Mouse (Mus musculus): ENCODE data around the gene Jam3. TPM values are rescaled to one million over a fixed set of nuclear protein-coding genes. Genes with fewer than 3 reads are reported as not detected.
A peak's percentile ranks its signal among the peaks of the same experiment; 100 is the strongest.

The Jam3 gene
- total and polyA plus RNA-seq, 3 experiments, result 0.43 TPM; not detected in 2

GRCm38 (mm10) chr9:27135372-27135771 is 19.8 kb downstream of the Jam3 start:
- no peak overlapping the region for H3K4me3 ChIP-seq (ENCODE audit: control insufficient read depth in 1 of 2, insufficient read depth in 1 of 2, low read depth in 2 of 2, low read length in 2 of 2)
- no peak overlapping the region for H3K9ac ChIP-seq (ENCODE audit: control insufficient read depth, low read depth, low read length, poor library complexity, severe bottlenecking)
- H3K27ac ChIP-seq (ENCODE audit: control insufficient read depth, low read depth, low read length), result no peak overlapping the region
- H3K9me3 ChIP-seq (replicated peaks; ENCODE audit: insufficient read depth, low read length), result no peaks in the 10 kb centered on the region
- DNase-seq (ENCODE audit: low read depth, low spot score), result no peak
- peaks cover 0 to 1% of the 10 kb centered on the region in 2 experiments; a peak in 1 of 4 replicates for H3K27me3 ChIP-seq (ENCODE audit: control insufficient read depth in 1 of 2, insufficient read depth in 2 of 2, low read length in 2 of 2)
- H3K36me3 ChIP-seq (ENCODE audit: control insufficient read depth in 1 of 2, insufficient read depth in 2 of 2, low read length in 2 of 2), result no peaks in the 10 kb centered on the region
- no peaks in the 10 kb centered on the region for H3K79me2 ChIP-seq (ENCODE audit: control insufficient read depth, insufficient read depth, low read length, poor library complexity)
- H3K4me1 ChIP-seq (ENCODE audit: control insufficient read depth in 1 of 2, insufficient read depth in 2 of 2, low read length in 2 of 2), result no peaks in the 10 kb centered on the region
- TF ChIP-seq GABPA (IDR thresholded peaks at IDR 0.05; ENCODE audit: low read depth, low read length), result no peak

- TF ChIP-seq POLR2AphosphoS2 (IDR thresholded peaks at IDR 0.05; ENCODE audit: low read length) (no peak), TCF12 (IDR thresholded peaks at IDR 0.05; ENCODE audit: low read depth, low read length) (no peak), ZNF384 (IDR thresholded peaks at IDR 0.05; ENCODE audit: low read depth, low read length) (no peak), E2F4 (IDR thresholded peaks at IDR 0.05; ENCODE audit: borderline replicate concordance, low read depth, low read length) (no peak), ZKSCAN1 (IDR thresholded peaks at IDR 0.05; ENCODE audit: low read depth, low read length) (no peak), BHLHE40 (IDR thresholded peaks at IDR 0.05; ENCODE audit: borderline replicate concordance, low read depth, low read length) (no peak), CTCF (IDR thresholded peaks at IDR 0.05 in 2 of 3, conservative IDR thresholded peaks at IDR 0.05 in 1 of 3; ENCODE audit: control insufficient read depth in 1 of 3, insufficient read depth in 1 of 3, low read depth in 2 of 3, low read length in 3 of 3, poor library complexity in 1 of 3, severe bottlenecking in 1 of 3) (peak in 2 of 3 experiments; percentile 41 to 42; a peak in 4 of 6 replicates), UBTF (IDR thresholded peaks at IDR 0.05; ENCODE audit: borderline replicate concordance, insufficient read depth, low read depth, low read length) (no peak), CHD2 (IDR thresholded peaks at IDR 0.05; ENCODE audit: low read length) (no peak), KAT2A (conservative IDR thresholded peaks at IDR 0.05; ENCODE audit: low read depth, low read length) (no peak), ETS1 (IDR thresholded peaks at IDR 0.05; ENCODE audit: low read depth, low read length) (no peak), SMC3 (IDR thresholded peaks at IDR 0.05; ENCODE audit: low read depth, low read length) (peak; percentile 36), RCOR1 (IDR thresholded peaks at IDR 0.05; ENCODE audit: low read depth, low read length) (no peak)
- no peak overlapping the region for H3K4me3 ChIP-seq (ENCODE audit: control insufficient read depth in 1 of 2, insufficient read depth in 1 of 2, low read depth in 2 of 2, low read length in 2 of 2)
- H3K36me3 ChIP-seq (ENCODE audit: control insufficient read depth in 1 of 2, insufficient read depth in 2 of 2, low read length in 2 of 2), result no peaks in the 10 kb centered on the region
- no peaks in the 10 kb centered on the region for H3K9me3 ChIP-seq (replicated peaks; ENCODE audit: insufficient read depth, low read length)
- no peaks in the 10 kb centered on the region for H3K79me2 ChIP-seq (ENCODE audit: control insufficient read depth, insufficient read depth, low read length, poor library complexity)
- H3K4me1 ChIP-seq (ENCODE audit: control insufficient read depth in 1 of 2, insufficient read depth in 2 of 2, low read length in 2 of 2), result no peaks in the 10 kb centered on the region
- no peak overlapping the region for H3K9ac ChIP-seq (ENCODE audit: control insufficient read depth, low read depth, low read length, poor library complexity, severe bottlenecking)
- no peak overlapping the region for H3K27ac ChIP-seq (ENCODE audit: control insufficient read depth, low read depth, low read length)
- peaks cover 0 to 1% of the 10 kb centered on the region in 2 experiments; a peak in 1 of 4 replicates for H3K27me3 ChIP-seq (ENCODE audit: control insufficient read depth in 1 of 2, insufficient read depth in 2 of 2, low read length in 2 of 2)
- peak; percentile 16 for DNase-seq (ENCODE audit: low read depth, low spot score)
Observed at GRCm38 (mm10) chr9:27134410-27134809, 20.8 kb downstream of the Jam3 start.

- Histone ChIP-seq H3K79me2 (ENCODE audit: control insufficient read depth, insufficient read depth, low read length, poor library complexity) (no peaks in the 10 kb centered on the region), H3K4me3 (ENCODE audit: control insufficient read depth in 1 of 2, insufficient read depth in 1 of 2, low read depth in 2 of 2, low read length in 2 of 2) (no peak overlapping the region), H3K36me3 (ENCODE audit: control insufficient read depth in 1 of 2, insufficient read depth in 2 of 2, low read length in 2 of 2) (no peaks in the 10 kb centered on the region), H3K27me3 (ENCODE audit: control insufficient read depth in 1 of 2, insufficient read depth in 2 of 2, low read length in 2 of 2) (no peaks in the 10 kb centered on the region), H3K9me3 (replicated peaks; ENCODE audit: insufficient read depth, low read length) (no peaks in the 10 kb centered on the region), H3K27ac (ENCODE audit: control insufficient read depth, low read depth, low read length) (no peak overlapping the region), H3K4me1 (ENCODE audit: control insufficient read depth in 1 of 2, insufficient read depth in 2 of 2, low read length in 2 of 2) (no peaks in the 10 kb centered on the region), H3K9ac (ENCODE audit: control insufficient read depth, low read depth, low read length, poor library complexity, severe bottlenecking) (no peak overlapping the region)
- TF ChIP-seq NRF1 (IDR thresholded peaks at IDR 0.05; ENCODE audit: insufficient read depth, low read depth, low read length, poor library complexity, severe bottlenecking), result no peak
- TF ChIP-seq CHD2 (IDR thresholded peaks at IDR 0.05; ENCODE audit: low read length), result no peak
- no peak for TF ChIP-seq MYB (IDR thresholded peaks at IDR 0.05; ENCODE audit: low read depth, low read length)
- TF ChIP-seq MEF2A (IDR thresholded peaks at IDR 0.05; ENCODE audit: extremely low read depth, insufficient replicate concordance, low read depth, low read length, poor library complexity, severe bottlenecking), result no peak
- no peak for TF ChIP-seq ZKSCAN1 (IDR thresholded peaks at IDR 0.05; ENCODE audit: low read depth, low read length)
- TF ChIP-seq USF1 (IDR thresholded peaks at IDR 0.05; ENCODE audit: low read depth, low read length), result no peak
- no peak for TF ChIP-seq MXI1 (IDR thresholded peaks at IDR 0.05; ENCODE audit: low read depth, low read length)
- TF ChIP-seq EP300 (IDR thresholded peaks at IDR 0.05; ENCODE audit: low read depth in 1 of 2, low read length in 2 of 2), result no peak
- no peak for TF ChIP-seq NELFE (IDR thresholded peaks at IDR 0.05; ENCODE audit: low read depth, low read length)
- TF ChIP-seq GABPA (IDR thresholded peaks at IDR 0.05; ENCODE audit: low read depth, low read length), result no peak
- no peak for TF ChIP-seq MAFK (IDR thresholded peaks at IDR 0.05; ENCODE audit: borderline replicate concordance, low read depth, low read length)
- TF ChIP-seq SMC3 (IDR thresholded peaks at IDR 0.05; ENCODE audit: low read depth, low read length), result no peak
- no peak for TF ChIP-seq MAZ (IDR thresholded peaks at IDR 0.05; ENCODE audit: low read depth, low read length)
- TF ChIP-seq RCOR1 (IDR thresholded peaks at IDR 0.05; ENCODE audit: low read depth, low read length), result no peak
- no peak for TF ChIP-seq TAL1 (IDR thresholded peaks at IDR 0.05; ENCODE audit: low read length)
- DNase-seq (ENCODE audit: low read depth, low spot score), result no peak
Observed at GRCm38 (mm10) chr9:27128629-27129028, 26.6 kb downstream of the Jam3 start.
